Mouse (Mus musculus) layer of hippocampus, postnatal 25 days (tissue): ENCODE results near the gene Aipl1. TPM values are rescaled to one million over a fixed set of nuclear protein-coding genes. Genes with fewer than 3 reads are reported as not detected.

Source experiments
- DNase-seq, 2 experiments: peaks; one replicate each; pipeline ENCODE4 v3.0.0; 2022; ENCODE audit warnings: mixed read lengths in 2 of 2, low spot score in 1 of 2; ENCODE audit errors: extremely low spot score in 1 of 2
- total RNA-seq, 2 experiments: library from RNA; stranded (reverse); gene quantifications; 2 replicates each; pipeline ENCODE4 v1.2.3; 2021

Aipl1 gene
- total RNA-seq, 2 experiments from 2014 or later: not detected

GRCm38 (mm10) chr11:72050895-72051858, 13.9 kb upstream of the Aipl1 start:
- peak in 1 of 2 experiments; percentile 43 for DNase-seq

- no peak for DNase-seq
These were observed 13.0 kb upstream of the Aipl1 start for GRCm38 (mm10) chr11:72050168-72050894.

GRCm38 (mm10) chr11:72049171-72049759, 12.0 kb upstream of the Aipl1 start:
- DNase-seq: no peak

GRCm38 (mm10) chr11:72048730-72049129, 11.4 kb upstream of the Aipl1 start:
- no peak for DNase-seq

- DNase-seq: no peak
These were observed 6.9 kb upstream of the Aipl1 start for GRCm38 (mm10) chr11:72044231-72044630.

GRCm38 (mm10) chr11:72042631-72043030, 5.3 kb upstream of the Aipl1 start:
- DNase-seq: no peak

GRCm38 (mm10) chr11:72041768-72042607, 4.7 kb upstream of the Aipl1 start, which contains the start of gene Pimreg:
Pimreg (plus strand) TSS chr11:72042032.
- DNase-seq: peak; percentile 55 to 77

- no peak for DNase-seq
These were observed 4.0 kb upstream of the Aipl1 start for GRCm38 (mm10) chr11:72041290-72041767.

GRCm38 (mm10) chr11:72039599-72040386, 2.5 kb upstream of the Aipl1 start:
- no peak for DNase-seq

- peak; percentile 71 to 93 for DNase-seq
These were observed 687 bp upstream of the Aipl1 start for GRCm38 (mm10) chr11:72037996-72038395.

GRCm38 (mm10) chr11:72032589-72032988, 4.7 kb downstream of the Aipl1 start:
- DNase-seq: no peak

GRCm38 (mm10) chr11:72032091-72032490, 5.2 kb downstream of the Aipl1 start:
- DNase-seq: no peak

- DNase-seq: no peak
These were observed 6.0 kb downstream of the Aipl1 start for GRCm38 (mm10) chr11:72031353-72031752.

- peak in 1 of 2 experiments; percentile 49 for DNase-seq
These were observed 8.2 kb downstream of the Aipl1 start for GRCm38 (mm10) chr11:72029143-72029542.

- no peak for DNase-seq
These were observed 9.5 kb downstream of the Aipl1 start for GRCm38 (mm10) chr11:72027836-72028235.

- no peak for DNase-seq
These were observed 10.8 kb downstream of the Aipl1 start for GRCm38 (mm10) chr11:72026516-72026915.

- DNase-seq: no peak
These were observed 11.5 kb downstream of the Aipl1 start for GRCm38 (mm10) chr11:72025843-72026242.

GRCm38 (mm10) chr11:72024193-72024781, 13.0 kb downstream of the Aipl1 start:
- DNase-seq: peak in 1 of 2 experiments; percentile 76

GRCm38 (mm10) chr11:72023581-72023980, 13.7 kb downstream of the Aipl1 start:
- peak in 1 of 2 experiments; percentile 59 for DNase-seq
